Mouse (Mus musculus) liver, postnatal 0 days (tissue): ENCODE results near the gene Coro2b.

Source experiments
- CTCF ChIP-seq: sonication (generic); IDR thresholded peaks from 2 replicates; pipeline ENCODE4 v1.5.1; 2016; ENCODE audit warnings: antibody characterized with exemption, low read depth
- EP300 ChIP-seq: IDR thresholded peaks from 2 replicates; pipeline ENCODE4 v1.6.1; 2016; ENCODE audit warnings: antibody characterized with exemption, low read depth, mild to moderate bottlenecking

- TF ChIP-seq EP300 (no peak), CTCF (no peak)
These were observed 12.0 kb downstream of the Coro2b start for GRCm38 (mm10) chr9:62524761-62525308.
